Mouse (Mus musculus) adrenal gland, postnatal 36 days (tissue): Measurements from ENCODE around the gene Serpina1f. TPM values are rescaled to one million over a fixed set of nuclear protein-coding genes. Genes with fewer than 3 reads are reported as not detected.
"Not testable (repeated sequence)": the region's sequence is repeated elsewhere in the genome, so short reads cannot be mapped to it uniquely, and the experiment has no call there.

Source experiments
- DNase-seq, 2 experiments: peaks; one replicate each; pipeline ENCODE4 v3.0.0; 2021; ENCODE audit warnings: mixed read lengths in 1 of 2
- long read RNA-seq, 2 experiments: library from polyadenylated mRNA; stranded (forward); transcript quantifications; one replicate each; pipeline ENCODE4 v2.0.0; 2021; ENCODE audit warnings: borderline sequencing depth in 2 of 2
- total RNA-seq, 2 experiments: library from RNA; stranded (reverse); gene quantifications; 2 replicates each; pipeline ENCODE4 v1.2.3; 2021

Gene Serpina1f
- not detected for total RNA-seq
- long read RNA-seq, experiment 1 = 0 reads
- long read RNA-seq, experiment 2 = 0 reads

DNA sequence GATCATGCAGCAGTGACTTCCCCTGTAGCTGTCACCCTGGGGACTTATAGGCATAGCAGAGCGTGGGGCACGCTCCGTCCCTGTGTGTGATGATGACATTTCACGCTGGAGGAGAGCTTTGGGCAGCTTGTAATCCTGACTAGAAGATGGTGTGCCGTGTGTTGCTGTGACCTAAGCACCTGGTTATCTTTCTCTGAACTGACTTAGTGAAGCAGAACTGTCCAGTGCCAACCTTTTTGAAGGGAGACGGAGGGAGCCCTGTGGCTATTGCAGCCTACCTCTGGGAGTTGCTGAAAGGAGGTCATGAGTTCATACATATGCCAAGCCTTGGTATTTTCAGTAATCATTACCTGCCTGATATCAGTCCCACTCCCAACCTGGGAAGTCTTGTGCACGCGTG, at the start of gene Serpina1f:
Gene Serpina1f (minus strand): TSS at position 101 of the 400 bp plus-strand sequence.
- no peak for DNase-seq

DNA sequence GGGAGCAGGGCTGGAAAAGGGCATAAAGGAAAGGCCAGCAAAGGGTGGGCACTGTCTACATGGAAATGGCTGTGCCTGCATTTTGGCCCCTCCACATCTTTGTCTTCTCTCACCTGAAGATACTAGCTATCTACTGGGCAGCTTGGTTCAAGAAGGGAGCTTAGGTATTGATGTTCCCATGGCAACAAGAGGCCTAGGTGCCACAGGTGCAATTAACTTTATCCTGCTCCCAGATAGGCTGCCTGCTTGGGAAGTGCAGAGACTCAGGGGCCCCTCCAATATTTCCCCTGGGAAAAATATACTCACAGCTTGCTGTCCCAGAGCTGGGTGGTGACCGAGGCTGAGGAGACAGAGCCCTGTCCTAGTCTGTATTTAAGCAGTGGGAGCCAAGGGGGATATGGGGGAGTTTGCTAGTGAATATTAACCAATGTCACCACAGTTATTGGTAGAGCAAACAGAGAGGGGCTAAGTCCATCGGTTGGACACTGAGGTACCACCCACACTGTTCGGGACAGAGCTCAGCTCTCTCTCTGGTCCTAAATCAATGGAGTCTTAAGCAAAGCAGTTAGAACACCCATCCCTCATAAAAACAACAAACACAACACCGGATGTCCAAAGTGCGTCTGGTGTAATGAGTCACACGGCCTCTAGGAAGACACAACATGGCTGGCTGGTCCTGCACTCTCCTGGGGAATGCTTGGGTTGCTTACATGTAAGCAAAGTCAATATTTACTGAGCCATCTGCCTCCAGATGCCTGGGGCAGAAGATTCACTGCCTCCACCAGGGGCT, 42.7 kb upstream of the Serpina1f start:
- not testable (repeated sequence) for DNase-seq

DNA sequence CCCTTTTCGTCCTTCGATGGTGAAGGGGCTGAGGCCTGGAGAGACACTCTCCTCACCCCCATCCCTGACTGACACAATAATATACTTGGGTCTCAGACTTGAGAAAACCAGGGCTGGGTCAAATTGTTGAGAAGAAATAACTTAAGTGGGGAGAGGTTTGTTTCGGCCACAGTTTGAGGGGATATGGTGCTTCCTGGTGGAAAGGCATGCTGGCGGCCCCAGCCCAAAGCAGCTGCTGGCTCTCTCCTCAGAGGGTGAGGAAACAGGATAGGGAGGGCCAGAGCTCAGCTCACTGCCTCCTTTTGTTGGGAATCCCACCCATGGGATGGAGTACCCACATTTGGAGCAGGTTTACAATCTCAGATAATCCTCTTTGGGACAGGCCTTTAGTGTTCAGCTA, 40.2 kb upstream of the Serpina1f start:
- not testable (repeated sequence) for DNase-seq

DNA sequence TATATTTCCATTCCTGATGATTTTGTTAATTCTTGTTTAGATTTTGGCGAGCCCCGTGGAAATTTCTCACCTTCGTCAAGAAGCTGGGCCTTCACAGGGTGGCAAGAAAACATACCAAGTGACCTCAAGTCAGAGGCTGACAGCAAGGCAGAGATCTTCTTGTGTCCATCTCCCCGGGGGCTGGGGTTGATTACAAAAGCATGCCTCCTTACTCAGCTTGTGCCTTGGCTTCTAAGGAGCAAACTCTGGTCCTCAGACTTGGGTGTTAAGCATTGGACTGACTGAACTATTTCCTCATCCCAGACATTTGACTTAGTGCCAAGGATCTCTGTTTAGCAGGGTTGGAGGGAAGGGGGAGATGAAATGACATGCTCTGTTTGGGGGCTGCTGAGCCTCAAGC, 39.8 kb upstream of the Serpina1f start:
- DNase-seq = peak in 1 of 2 experiments; percentile 12

DNA sequence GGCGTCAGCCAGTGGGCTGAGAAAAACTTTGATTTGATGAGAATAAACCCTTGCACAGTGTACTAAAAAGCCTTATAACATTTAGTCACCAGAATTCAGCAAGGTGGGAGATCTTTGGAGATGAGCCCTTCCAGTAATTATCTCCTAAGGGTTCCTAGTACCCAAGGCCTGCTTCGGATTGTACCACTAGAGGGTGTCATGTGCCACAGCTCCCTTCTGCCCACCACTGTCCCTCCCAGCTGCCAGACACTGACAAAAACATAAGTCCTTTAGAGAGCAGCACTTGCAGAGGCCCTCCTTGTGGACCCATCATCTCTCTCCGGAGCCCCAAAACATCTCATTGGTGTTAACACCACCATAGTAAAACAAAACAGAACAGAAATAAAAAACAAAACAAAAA, 16.2 kb upstream of the Serpina1f start:
- peak; percentile 39 to 59 for DNase-seq

DNA sequence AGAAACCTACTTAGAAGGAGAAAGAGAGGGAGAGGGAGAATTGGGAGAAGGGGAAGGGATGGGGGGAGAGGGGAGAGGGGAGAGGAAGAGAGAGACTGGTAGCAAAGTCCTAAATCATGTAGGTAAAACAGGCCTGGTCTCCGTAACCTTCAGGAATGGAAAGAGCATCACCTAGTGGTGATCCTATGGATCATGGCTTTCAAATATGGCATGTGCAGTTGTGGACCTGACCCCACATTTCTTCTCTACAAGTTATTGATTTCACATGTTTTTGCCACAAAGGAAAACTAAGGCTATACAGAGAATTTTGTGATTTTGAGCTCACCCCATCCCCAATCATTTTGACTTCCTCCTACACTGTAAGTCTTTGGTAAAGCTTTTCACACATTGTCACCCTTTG, 15.1 kb upstream of the Serpina1f start:
- DNase-seq = no peak

DNA sequence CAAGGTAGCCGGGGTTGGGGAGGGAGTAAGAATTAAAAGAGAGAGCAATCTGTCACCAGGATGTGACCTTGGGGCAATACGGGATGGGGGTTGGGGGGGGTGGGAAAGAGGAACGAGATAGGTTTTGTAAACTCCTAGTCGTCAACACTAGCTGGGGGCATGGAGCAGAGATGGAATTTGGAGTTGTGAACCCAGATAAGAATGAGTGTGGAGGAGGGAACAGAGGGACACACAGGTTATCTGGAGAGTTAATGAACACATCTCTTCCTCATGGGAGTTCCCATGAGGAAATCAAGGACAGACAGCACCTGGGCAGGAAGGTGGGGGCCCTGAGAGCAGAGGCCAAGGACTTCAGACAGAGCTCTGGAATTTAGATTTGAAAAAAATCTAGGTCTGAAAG, 10.8 kb upstream of the Serpina1f start:
- no peak for DNase-seq

DNA sequence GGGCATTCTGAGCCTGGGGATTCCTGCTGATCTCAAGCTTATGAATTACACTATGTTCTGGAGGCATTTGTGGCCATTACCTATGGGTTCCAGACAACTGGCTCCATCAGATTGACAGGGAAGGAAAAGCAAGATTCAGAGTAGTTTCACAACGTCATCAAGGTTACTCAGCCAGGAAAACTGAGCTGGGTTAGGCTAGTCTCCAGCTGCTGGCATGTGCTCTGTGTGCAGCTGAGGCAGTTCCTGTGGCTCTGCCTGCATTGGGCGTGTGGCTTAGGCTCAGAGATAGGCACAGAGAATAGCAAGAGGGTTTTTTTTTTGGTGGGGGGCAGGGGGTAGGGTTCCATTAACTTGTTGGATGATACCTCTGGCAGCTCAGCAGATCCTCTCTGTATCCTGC, 10.2 kb upstream of the Serpina1f start:
- DNase-seq = peak; percentile 34 to 56

DNA sequence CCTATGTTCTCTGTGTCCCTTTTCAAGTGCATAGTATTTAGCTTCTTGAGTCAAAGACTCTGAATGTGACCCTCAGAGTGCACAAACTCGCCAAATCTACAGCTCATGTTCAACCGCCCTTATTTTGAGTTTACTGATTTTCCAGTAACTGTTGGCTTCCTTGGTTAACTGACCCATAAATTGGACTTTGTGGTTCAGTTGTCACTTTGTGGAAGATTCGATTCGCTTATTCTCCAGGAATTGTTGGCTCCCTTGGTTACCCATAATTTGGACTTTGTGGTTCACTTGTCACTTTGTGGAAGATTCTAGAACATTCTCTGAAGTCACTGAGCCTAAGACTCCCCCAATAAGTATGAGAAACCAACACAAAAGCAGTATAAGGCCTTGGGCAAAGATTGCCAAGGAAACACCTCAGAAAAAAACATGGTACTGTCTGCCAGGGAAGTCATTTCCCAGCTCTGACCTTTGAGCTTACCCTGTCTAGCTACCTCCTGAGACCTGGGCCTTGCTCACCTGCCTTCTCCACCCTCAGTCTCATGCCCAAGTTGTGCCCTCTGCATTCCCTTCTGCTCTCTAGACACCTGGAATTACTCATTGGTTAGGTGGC, 4.9 kb upstream of the Serpina1f start:
- no peak for DNase-seq

DNA sequence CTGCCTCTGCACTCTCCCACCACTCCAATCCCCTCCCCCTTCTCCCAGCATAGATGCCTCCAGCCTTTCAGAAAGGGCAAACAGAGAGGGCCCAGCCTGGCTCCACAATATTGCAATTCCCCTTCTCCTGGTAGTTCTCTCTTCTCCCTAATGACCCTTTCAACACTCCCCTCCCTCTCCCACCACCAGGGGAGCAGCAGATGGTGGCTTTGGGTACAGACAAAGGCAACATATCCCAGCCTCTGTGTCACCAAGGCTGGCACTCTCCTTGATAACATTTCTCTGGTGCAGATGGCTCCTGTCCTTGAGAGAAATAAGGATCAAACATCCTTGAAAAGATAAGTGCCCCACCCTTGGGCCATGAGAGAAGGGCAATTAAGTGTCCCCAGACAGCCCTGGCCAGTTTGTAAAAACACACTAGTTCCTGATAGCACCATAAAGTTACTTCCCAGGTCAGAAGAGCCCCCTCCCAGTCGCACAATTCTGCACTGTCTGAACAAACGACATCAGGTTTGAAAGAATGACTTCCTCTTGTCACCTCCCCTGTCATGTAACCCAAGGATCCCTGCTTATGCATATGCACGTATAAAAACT, 7.0 kb downstream of the Serpina1f start:
- peak in 1 of 2 experiments; percentile 23 for DNase-seq

DNA sequence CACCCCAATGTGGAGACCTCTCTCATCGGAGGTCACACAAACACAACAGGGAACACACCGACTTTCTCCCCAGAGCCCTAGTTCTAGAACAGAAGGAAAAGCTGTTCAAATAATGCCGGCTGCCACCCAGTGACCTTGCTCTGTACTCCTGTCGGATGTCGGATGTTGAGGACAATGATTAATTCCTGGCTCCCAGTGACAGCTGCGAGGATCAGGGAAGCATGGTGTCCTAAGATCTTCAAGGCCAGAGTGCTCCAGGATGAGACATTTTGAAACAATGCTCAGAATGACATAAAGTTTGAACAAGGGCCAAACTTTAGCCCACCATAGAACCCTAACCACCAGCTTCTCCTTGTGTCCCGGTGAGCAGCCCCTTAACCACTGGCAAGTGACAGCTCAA, 8.3 kb downstream of the Serpina1f start:
- peak; percentile 49 to 62 for DNase-seq

DNA sequence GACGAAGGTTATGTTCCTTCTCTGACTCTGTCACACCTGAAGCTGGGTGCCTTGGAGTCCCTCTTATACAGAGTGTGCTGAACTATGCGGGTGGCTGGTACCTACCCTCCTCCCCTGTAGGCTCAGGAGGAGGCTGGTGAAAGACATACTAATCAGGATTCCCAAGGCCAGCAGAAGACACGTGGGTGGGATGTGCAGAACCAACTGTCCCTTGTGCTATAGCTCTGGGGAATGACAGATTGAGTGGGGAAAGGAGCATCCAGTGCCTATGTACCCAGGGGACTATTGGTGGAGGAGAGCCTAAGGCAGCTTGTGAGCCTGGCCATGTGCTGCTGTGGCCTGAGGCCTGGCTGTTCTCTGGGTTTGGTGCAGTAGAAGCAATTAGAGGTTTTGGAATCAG, 9.3 kb downstream of the Serpina1f start:
- peak in 1 of 2 experiments; percentile 30 for DNase-seq

DNA sequence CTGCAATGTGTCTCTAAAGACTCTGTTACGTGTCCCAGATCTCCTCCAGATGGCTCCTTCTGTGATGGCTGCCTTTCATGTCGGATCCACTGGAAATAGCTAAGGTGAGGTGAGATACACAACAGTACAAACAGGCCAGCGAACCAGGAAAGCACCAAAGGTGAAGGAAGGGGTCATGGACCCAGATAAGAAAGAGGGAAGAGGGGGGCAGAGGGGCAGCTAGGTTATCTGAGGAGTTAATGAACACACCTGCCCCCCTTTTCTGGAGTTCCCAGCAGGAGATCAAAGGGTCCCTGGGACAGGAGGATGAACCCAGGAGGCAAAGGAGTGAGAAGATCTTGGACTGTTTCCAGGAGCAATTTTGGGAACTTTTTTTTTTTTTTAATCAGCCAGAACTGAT, 9.9 kb downstream of the Serpina1f start:
- DNase-seq = no peak

DNA sequence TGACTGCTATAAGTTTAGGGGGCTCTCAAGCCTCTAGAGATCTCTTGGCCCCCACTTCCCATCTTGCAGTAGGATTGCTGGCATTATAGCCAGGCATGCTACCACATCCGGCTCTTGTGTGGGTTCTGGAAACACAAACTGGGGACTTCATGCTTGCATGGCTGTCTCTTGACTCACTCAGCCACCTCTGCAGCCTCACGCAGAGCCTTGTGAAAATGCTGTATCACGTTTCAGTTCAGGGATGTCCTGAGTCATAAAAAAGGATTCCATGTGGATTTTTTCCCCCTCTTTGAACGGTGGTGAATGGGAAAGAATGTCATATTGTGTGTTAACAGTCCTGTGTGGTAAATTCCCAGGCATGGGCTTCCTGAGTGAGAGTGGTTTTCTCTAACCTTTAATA, 11.6 kb downstream of the Serpina1f start:
- no peak for DNase-seq

DNA sequence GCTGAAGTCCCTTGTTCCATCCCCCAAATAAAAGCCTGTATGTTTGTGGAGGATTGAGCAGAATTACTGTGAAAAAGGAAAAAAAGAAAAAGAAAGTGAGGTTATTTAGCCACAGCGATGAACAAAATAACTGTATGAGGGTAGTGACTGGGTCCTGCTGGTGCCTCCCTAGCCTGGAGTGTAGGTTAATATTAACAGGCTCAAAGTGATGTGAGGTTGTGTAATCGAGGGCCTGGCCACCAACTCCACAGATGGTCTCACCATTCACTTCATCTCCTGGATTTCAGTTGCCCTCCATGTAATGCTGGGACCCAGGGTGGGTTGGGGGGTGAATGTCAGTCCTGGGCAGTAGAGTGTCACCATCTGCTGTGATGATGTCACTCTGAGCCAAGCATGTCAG, 13.6 kb downstream of the Serpina1f start:
- DNase-seq = no peak

DNA sequence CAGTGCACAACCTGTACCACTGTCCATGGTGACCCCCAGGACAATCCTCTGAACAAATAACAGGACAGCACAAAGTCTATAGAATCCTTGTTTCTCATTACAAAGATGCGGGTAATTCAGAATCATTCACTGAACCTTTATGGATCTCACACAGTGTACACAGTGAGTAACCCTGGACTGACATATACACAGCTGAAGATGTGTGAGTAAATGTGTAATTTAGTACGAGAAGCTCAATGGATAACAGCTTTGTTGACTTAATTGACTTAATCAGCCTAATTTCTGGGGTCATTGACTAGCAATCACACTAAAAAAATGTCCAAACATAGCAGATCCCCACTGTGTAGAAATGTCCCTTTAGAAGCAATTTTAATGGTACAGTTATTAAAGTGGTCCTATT, 14.2 kb downstream of the Serpina1f start:
- DNase-seq = no peak

DNA sequence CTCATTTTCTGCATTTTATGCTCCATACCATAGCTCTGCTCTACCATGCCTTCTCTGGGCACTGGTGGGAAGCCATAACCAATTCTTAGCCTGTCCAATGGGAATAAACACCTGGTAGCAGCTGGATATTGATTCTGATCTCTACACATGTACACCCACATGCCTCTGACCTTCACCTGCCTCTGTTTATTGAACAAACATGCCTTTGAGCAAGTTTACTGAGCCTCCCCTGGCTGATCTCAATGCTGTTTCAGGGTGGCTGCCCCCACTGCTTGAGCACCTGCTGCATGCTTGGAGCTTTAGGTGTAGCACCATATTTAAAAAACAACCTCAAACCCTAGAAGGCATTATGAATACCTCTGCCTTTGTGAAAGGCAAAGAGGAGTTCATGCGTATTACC, 15.5 kb downstream of the Serpina1f start:
- DNase-seq = not testable (repeated sequence)

DNA sequence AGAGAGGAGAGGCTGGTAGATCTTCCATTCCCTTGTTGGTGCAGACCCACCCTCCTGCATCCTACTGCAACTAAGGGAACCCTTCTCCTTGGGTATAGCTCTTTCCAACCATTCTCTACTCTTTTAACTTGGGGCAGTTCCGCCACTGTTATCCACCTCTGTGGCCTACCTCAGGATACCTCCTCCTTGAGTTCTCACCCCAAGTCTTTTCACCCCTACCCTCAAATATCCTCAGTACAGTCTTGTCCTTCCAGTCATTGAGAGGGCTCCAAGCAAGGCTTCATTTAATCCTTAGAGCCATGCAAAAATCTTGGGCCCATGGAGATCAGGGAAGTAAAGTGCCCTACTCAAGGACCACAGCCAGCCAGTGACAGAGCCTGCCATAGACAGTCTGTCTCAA, 19.3 kb downstream of the Serpina1f start, which contains the start of gene Serpina16:
Gene Serpina16 (minus strand): TSS at position 101 of the 400 bp plus-strand sequence.
- no peak for DNase-seq

DNA sequence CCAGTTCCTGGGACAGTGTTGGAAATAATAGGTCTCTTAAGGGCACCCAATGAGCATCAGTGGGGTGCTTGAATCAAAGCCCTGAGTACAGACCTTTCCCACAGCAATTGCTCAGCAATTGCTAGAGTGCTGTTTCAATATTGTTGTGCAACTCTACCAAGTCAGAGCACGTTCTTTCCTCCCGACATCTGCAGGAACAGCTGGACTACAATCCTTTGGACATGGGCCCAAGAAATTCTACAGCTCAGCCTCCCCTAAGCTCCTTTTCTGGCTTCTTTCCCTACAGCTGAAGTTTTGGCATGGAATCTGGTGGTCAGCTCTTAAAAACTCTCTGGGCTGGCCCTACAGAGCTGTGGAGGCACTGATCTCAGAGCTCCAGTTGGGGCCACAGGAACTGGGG, 22.1 kb downstream of the Serpina1f start:
- DNase-seq = no peak

DNA sequence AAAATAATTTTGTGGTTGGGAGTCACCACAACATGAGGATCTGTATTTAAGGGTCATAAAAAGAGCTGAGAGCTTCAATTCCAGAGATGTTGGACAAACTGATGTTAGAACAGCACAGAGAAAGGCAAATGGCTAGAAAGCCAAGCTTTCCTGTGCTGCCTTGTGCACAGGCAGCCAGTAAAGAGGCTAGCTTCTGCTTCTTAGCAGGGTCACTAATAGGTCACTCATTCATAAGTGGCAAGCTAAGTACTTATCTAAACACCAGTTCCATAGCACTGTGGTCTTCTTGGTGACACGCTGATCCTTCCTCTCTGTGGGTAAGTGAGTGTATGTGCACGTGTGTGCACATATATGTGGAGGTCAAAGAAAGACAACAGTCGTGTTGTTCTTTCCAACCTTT, 23.8 kb downstream of the Serpina1f start:
- no peak for DNase-seq

DNA sequence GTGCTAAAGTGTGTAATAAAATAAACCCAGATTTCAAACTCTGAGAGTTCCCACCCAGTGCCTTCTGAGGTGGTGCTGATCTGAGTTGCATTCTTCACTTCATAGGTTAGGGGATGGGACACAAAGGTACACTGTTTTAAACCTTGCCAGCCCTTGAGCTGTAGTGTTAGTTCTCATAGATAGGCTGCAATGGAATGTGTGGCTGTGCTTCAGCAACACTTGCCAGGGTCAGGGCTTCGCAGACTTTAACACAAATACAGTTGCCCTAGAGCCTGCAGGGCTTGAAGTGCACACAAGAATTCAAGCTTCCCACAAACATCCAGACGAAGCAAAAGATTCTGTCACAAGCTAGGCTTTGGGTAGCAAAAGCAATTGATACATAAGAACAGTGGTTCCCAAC, 24.4 kb downstream of the Serpina1f start:
- no peak for DNase-seq

DNA sequence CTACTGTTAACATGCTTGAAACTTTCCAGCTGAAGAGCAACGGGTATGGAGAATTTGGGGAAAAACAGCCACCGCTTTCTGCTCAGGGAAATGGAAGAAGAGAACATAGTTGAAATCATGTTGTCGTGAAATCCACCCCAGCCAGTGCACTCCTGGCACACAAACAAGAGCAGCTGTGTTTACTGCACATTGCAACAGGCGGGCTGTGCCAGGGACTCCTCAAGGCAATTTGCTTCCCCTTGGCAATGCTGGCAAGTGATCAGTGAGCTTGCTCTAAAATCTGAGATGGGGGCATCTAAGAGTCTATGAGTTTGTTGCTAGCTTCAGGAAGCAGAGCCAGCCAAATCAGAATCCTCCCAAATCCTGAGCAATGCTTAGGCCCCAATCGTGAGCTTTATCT, 25.0 kb downstream of the Serpina1f start:
- no peak for DNase-seq

DNA sequence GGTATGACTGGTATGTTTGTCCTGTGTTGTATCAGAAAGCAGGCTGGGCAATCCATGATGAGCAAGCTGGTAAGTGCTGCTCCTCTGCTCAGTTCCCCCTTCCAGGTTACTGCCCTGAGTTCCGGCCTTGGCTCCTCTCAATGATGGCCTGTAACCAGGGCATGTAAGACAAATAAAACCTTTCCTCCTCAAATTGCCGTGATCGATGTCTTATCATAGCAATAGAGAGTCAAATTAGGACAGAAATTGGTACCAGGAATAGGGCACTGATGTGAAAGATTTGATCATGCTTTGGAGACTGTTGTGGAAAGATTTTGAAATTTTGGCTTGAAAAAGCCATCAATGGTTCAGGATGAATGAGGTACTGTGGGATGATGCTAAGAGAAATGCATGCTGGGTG, 30.0 kb downstream of the Serpina1f start:
- DNase-seq = no peak
